Mouse (Mus musculus): ENCODE results near the gene Camk2g. TPM values are rescaled to one million over a fixed set of nuclear protein-coding genes. Genes with fewer than 3 reads are reported as not detected.
A peak's percentile ranks its signal among the peaks of the same experiment; 100 is the strongest.

Camk2g gene
- total RNA-seq, 2 experiments from 2014 or later, result 322 to 378 TPM

- intact Hi-C loops (cut with DNase I), result no loop called here
- DNase-seq (ENCODE audit: low spot score in 2 of 2), result no peak
These were observed 102.1 kb downstream of the Camk2g start for GRCm38 (mm10) chr14:20691772-20692171.

DNA sequence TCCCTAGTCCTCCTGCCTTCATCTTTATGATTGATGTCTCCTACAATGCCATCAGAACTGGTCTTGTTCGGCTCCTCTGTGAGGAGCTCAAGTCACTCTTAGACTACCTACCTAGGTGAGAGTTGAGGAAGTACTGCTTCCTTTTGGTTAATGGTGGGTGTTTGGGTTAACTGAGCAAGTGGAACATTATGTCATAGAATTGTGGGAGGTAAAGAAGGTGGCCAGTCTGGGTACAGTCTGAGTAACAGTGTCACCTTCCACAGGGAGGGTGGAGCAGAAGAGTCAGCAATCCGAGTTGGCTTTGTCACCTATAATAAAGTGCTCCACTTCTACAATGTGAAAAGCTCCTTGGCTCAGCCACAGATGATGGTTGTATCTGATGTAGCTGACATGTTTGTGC is 104.9 kb downstream of the Camk2g start:
- DNase-seq (ENCODE audit: low spot score in 2 of 2), result no peak
- intact Hi-C loops (cut with DNase I), result no loop called here

- DNase-seq (ENCODE audit: low spot score in 2 of 2), result peak in 1 of 2 experiments; percentile 13
- intact Hi-C loops (cut with DNase I), result no loop called here
These were observed 107.3 kb downstream of the Camk2g start for GRCm38 (mm10) chr14:20686576-20686975.

Small RNA genes within 50 kb of the gene (microRNA-seq; reads per million reads assigned to microRNA genes)
- 0.76 reads per million for gene Mir6946

Other genes starting within 250 kb of the Camk2g start
- gene Ppp3cb, start 247.5 kb downstream of the Camk2g start, total RNA-seq (2021), result 100 to 1,000 TPM; 270 to 289 TPM
- 10 to 100 TPM; 48.3 to 53.7 TPM for gene Usp54, start 153.0 kb downstream of the Camk2g start, total RNA-seq (2021)
- gene Myoz1, start 137.5 kb downstream of the Camk2g start, total RNA-seq (2021), result not detected
- under 1 TPM; 0.27 to 0.34 TPM for gene Synpo2l, start 125.7 kb downstream of the Camk2g start, total RNA-seq (2021)
- 100 to 1,000 TPM in 1 of 2 experiments, 10 to 100 TPM in 1; 94.0 to 126 TPM for gene Sec24c, start 119.8 kb downstream of the Camk2g start, total RNA-seq (2021)
- gene Fut11, start 99.1 kb downstream of the Camk2g start, total RNA-seq (2021), result 10 to 100 TPM; 16.7 to 18.7 TPM
- 10 to 100 TPM; 45.5 to 50.4 TPM for gene Chchd1, start 91.1 kb downstream of the Camk2g start, total RNA-seq (2021)
- gene Zswim8, start 86.5 kb downstream of the Camk2g start, total RNA-seq (2021), result 100 to 1,000 TPM; 131 to 196 TPM
- gene Ndst2, start 59.5 kb downstream of the Camk2g start, total RNA-seq (2021), result 10 to 100 TPM; 17.4 to 20.5 TPM
- gene Plau, start 42.6 kb upstream of the Camk2g start, total RNA-seq (2021), result 1 to 10 TPM; 6.0 to 8.3 TPM
- gene Vcl, start 135.3 kb upstream of the Camk2g start, total RNA-seq (2021), result 10 to 100 TPM; 20.5 to 26.3 TPM

Measured in left cerebral cortex, postnatal 36 days (tissue).